Mouse (Mus musculus) layer of hippocampus, adult 2 months (tissue): ENCODE measurements around the gene Cntrl. TPM values are rescaled to one million over a fixed set of nuclear protein-coding genes. Genes with fewer than 3 reads are reported as not detected.

Source experiments
- DNase-seq, 2 experiments: peaks; one replicate each; pipeline ENCODE4 v3.0.0; 2022; ENCODE audit warnings: low spot score in 2 of 2
- H3K27ac ChIP-seq: fragments of 200-600 bp; 2 replicates; pipeline ENCODE4 v1.8.1; 2022
- H3K4me3 ChIP-seq: fragments of 200-600 bp; 2 replicates; pipeline ENCODE4 v1.8.1; 2022; ENCODE audit warnings: mild to moderate bottlenecking
- CTCF ChIP-seq: fragments of 200-600 bp; conservative IDR thresholded peaks from 2 replicates; pipeline ENCODE4 v1.8.1; 2022; ENCODE audit warnings: antibody characterized with exemption, mild to moderate bottlenecking, moderate library complexity
- total RNA-seq, 2 experiments: library from RNA; stranded (reverse); gene quantifications; 2 replicates each; pipeline ENCODE4 v1.2.3; 2021

The Cntrl gene
- total RNA-seq, 2 experiments from 2014 or later: 9.2 to 12.9 TPM

DNA sequence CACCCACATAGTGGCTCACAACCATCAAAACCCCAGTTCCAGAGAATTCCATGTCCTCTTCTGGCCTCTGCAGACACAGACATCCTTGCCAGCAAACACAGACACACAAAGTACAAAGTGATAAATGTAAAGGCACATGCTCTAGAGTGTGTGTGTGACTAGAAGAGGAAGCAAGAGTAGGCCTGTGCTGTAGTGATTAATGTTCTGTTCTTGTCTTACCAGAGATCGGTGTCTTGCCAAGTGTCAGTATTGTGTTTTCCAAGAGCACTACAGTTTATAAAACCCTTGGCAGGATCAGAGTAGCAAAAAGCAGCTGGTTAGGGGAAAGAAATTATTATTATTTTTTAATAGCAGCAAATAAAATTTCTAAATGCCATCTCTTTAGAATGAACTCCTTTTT lies 29.3 kb downstream of the Cntrl start:
- no peak for DNase-seq
- TF ChIP-seq CTCF: no peak
- H3K4me3 ChIP-seq: no peak overlapping the region

DNA sequence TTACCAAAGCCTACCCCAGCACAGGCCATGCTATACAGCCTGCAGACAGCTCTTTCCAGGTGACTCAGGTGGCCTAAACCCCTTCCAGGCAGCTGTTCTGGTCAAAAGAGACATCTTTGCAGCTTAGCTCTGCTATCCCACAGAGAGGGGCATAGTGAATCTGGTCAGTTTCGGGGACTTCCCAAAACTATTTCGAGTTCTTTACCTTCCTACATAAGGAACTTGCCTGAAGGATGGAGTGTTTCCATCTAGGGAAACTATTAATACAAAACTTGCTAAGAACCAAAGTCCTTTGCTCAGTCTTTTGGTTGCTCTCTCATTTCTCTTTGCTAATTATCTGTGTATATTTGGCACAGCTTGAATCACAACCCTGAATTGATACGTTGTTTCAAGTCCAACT lies 32.4 kb downstream of the Cntrl start:
- no peak for DNase-seq
- no peak overlapping the region for H3K4me3 ChIP-seq
- H3K27ac ChIP-seq: no peak overlapping the region
- no peak for TF ChIP-seq CTCF

More for the DNA sequence above, 29.3 kb downstream of the Cntrl start:
- H3K27ac ChIP-seq: no peak overlapping the region

DNA sequence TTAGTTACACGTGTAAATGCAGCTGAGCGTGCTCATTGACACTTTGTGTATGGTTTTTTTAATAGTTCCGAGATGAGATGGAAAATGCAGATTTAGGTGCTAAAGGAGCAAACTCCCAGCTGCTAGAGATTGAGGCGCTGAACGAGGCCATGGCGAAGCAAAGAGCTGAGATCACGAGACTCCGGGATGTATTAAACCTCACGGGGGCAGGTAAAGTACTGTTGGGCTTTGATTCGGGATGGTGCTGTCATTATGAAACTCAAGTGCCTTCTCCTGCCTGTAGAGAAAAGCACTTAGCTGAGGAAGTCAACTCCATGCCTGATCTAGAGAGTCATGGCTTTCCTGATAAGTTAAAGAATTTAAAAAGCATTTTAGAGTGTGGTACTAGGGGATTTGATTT lies 39.5 kb downstream of the Cntrl start:
- DNase-seq: no peak
- H3K4me3 ChIP-seq: no peak overlapping the region
- no peak for TF ChIP-seq CTCF

DNA sequence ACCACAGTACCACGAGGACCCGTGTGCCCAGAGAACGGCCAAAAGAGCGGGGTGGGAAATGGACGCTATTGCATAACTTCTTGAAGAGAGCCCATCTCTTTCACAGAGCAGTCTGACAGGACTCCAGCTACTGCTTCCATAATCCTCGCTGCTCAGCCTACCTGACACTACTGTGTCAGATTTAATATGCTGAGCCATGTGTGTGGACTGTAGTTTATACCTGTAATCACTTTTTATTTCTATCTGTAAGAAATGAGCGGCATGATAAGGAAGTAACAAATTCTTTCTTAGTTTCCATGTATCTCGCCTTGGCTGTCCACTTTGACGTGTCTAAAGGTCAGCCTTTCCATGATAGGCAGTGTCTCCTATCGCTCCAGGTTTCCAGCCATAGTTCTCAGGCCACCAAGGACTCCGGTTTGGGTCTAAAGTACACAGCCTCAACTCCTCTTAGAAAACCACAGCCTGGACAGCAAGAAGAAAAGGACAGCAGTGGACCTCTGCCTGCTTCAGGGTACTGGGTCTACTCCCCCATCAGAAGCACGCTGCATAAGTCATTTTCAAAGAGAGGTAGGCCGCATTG lies 42.1 kb downstream of the Cntrl start:
- DNase-seq: no peak
- TF ChIP-seq CTCF: no peak
- no peak overlapping the region for H3K27ac ChIP-seq

More for the DNA sequence above, 39.5 kb downstream of the Cntrl start:
- H3K27ac ChIP-seq: no peak overlapping the region

DNA sequence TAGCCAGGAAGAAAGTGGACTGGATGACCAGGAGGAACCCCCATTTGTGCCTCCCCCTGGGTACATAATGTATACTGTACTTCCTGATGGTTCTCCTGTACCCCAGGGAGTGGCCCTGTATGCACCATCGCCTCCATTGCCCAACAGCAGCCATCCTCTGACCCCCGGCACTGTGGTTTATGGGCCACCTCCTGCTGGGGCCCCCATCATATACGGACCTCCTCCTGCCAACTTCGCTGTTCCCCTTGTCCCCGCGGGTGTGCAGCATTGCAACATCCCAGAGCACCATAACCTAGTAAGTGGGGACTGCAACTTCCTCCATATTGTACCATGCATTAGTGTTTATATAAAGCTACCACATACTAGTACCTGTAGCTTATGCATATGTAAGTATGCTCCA lies 43.9 kb downstream of the Cntrl start:
- no peak for TF ChIP-seq CTCF
- Histone ChIP-seq H3K27ac (no peak overlapping the region), H3K4me3 (no peak overlapping the region)
- no peak for DNase-seq

More for the DNA sequence above, 42.1 kb downstream of the Cntrl start:
- no peak overlapping the region for H3K4me3 ChIP-seq

DNA sequence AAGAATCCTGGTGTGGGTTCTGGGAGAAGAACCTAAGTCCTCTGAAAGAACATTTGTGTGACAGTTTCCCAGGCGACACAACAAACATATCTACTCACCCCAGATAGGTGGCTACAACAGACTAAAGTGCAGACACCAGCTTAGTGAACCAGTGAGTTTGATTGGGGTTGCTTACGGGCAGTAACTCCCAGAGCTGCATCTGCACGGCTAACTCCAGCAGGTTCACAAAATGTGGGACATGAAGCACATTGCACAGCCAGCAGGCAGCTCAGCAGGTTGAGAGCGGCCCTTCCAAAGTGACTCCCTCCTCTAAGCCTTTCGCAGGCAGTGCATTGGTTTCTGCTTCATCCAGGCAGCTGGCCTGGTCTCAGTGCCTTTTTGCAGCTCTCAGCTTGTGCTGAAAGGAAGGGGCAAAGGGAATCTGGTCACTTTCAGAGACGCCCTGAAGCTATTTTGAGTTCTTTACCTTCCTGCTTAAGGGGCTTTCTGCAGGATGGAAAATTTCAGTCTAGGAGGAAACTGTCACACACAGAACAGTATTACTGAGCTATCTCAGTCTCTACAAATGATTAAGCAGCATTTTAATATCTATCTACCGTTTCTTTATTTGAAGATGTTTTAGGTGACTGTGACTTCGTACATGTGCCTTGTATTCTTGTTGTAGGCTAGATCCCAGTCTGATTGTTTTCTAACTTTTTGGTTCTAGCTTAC lies 44.7 kb downstream of the Cntrl start:
- no peak overlapping the region for H3K4me3 ChIP-seq
- H3K27ac ChIP-seq: no peak overlapping the region
- TF ChIP-seq CTCF: no peak
- DNase-seq: no peak

DNA sequence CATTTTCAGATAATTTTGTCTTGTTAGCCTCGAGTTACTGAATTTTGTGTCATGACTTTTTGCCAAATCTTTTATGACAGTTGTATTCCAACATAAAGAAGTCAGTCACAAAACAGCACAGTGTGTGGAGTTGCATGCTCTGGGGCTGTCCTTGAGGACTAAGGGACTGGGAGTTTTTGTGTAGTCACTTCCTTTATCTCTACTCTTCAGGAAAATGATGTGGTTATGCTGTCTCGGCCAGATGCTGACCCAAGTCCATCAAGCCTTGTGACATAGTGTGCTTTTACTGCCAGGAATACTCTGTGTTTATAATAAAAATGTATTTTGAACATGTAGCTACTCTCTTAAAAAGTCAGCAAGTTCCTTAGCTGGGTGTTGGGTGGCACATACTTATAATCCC lies 47.7 kb downstream of the Cntrl start:
- TF ChIP-seq CTCF: no peak
- H3K27ac ChIP-seq: no peak overlapping the region

DNA sequence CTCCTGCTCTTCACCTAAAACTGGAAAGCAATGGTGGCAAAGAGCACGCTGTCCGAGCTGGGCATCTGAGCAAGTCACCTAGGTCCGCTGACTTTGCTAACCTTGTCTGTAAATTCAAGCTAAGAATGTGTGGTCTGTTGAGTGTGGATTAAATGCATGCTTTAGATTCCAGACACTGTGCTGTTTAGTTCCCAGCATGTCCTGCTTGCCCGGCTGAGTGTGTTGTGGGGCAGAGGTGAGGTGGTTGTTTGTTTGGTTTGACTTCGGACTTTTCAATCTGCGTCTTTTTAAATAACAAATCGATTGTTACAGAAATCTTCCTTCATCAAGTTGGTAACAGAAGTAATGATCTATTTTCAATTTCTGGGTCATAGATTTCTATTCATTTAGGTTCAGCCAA lies 48.5 kb downstream of the Cntrl start:
- no peak overlapping the region for H3K27ac ChIP-seq
- no peak for DNase-seq
- TF ChIP-seq CTCF: no peak
- no peak overlapping the region for H3K4me3 ChIP-seq

More for the DNA sequence above, 47.7 kb downstream of the Cntrl start:
- no peak overlapping the region for H3K4me3 ChIP-seq
- DNase-seq: no peak

DNA sequence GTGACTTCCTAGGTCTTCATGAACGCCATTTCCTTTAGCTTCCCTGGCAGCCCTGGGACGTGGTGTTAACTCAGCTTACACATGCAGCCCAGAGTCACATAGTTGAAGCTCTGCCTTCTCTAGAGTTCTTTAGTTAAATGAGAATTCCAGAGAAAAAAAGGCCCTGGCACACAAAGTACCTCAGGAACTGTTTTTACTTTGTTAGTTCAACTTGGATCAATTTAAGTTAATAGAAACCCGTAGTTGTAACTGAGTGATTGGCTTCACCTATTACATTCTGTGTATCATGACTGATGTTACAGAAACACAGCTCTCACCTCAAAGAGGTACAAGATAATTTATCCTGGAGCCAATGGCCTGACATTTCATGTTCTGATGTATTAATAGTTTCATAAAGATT lies 49.1 kb downstream of the Cntrl start:
- H3K27ac ChIP-seq: no peak overlapping the region
- no peak overlapping the region for H3K4me3 ChIP-seq
- no peak for DNase-seq
- TF ChIP-seq CTCF: no peak

DNA sequence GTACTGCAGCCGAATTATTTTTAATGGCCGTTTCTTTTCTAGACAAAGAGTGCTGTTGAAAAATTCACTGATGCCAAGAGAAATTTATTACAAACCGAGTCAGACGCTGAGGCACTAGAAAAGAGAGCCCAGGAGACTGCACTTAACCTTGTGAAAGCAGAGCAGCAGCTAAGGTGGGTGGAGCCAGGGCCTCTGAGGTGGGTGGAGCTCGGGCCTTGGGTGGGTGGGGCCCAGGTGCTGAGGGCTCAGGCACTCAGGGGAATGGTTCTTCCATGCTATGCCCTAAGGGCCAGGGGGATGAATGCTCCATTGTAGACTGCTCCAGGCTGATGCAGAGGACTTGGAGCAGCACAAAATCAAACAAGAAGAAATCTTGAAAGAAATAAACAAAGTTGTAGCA lies 50.9 kb downstream of the Cntrl start:
- no peak for DNase-seq
- no peak overlapping the region for H3K4me3 ChIP-seq
- no peak overlapping the region for H3K27ac ChIP-seq
- TF ChIP-seq CTCF: no peak

DNA sequence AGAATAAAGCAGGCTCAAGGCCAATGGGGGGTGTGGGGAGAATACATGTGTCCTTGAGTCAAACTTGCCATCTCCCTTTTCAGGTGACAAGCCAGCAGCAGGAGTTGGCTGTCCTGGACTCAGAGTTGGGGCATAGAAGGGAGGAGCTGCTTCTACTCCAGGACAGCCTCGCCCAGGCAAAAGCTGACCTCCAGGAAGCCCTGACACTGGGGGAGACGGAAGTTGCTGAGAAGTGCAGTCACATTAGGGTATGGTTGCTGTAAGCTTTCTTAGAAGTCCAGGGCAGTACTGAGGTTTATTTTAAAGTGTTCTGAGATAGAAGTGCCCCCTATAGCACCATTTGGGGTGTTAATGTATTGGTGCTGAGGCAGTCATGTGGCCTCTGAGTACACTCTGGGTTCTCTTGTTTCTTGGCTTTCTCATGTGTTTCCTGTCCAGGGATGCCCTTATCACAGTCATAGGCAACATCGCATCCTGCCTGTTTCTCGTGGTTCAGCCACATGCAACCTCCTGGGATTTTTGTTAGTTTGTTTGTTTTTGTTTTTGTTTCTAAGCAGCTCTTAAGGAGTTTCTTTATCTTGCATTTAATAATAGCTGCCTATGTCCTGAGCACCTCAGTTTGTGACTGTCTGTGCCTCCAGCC lies 52.7 kb downstream of the Cntrl start:
- no peak overlapping the region for H3K27ac ChIP-seq
- TF ChIP-seq CTCF: no peak
- no peak for DNase-seq
- H3K4me3 ChIP-seq: no peak overlapping the region

DNA sequence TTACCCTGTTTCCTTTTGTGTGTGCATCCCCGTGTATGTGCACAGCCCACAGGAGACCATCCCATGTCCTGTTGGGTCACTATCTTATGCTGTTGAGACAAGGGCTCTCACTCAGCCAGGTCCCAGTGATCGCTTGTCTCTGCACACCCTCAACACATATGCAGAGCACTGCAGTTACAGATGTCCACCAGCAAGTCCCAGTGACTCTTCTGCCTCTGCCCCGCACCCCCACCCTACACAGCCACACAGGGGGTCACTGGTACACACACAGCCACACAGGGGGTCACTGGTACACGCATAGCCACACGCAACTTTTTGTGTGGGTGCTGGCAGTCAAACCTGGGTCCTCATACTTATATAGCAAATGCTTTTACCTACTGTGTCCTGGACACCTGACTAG lies 54.1 kb downstream of the Cntrl start:
- no peak overlapping the region for H3K27ac ChIP-seq
- DNase-seq: no peak
- TF ChIP-seq CTCF: no peak
- H3K4me3 ChIP-seq: no peak overlapping the region

DNA sequence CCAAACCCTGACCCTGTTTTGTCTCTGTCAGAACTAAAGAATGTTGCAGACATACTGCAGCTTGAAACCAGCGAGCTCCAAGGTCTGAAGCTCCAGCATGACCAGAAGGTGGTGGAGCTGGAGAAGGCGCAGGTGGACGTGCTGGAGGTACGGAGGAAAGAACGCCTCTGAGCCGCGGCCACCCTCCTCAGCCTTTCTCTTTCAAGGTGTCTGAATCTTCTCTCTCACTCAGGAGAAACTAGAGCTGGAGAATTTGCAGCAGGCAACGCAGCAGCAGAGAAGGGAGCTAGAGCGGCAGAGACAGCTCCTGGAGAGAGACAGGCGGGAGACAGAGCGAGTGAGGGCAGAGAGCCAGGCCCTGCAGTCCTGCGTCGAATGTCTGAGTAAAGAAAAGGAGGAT lies 56.1 kb downstream of the Cntrl start:
- no peak for TF ChIP-seq CTCF
- no peak overlapping the region for H3K27ac ChIP-seq
- no peak overlapping the region for H3K4me3 ChIP-seq
- DNase-seq: no peak

DNA sequence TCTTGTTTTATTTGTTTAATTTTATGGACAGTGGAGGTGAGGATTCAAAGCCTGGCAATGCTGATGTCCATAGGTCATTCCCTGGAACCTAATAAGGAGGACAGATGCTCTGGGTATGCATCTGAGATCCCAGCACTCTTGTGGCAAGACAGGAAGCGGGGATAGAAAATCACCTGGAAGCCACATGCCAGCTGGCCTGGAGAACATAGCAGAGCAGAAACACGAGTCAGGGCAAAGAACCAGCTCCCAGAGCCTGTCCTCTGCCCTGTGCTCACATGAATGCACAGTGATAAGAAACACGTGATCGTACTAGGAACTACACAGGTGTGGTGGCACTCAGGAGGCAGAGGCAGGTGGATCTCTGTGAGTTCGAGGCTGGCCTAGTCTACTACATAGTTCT lies 57.5 kb downstream of the Cntrl start:
- H3K27ac ChIP-seq: no peak overlapping the region
- DNase-seq: no peak
- TF ChIP-seq CTCF: no peak

More for the DNA sequence above, 57.5 kb downstream of the Cntrl start:
- no peak overlapping the region for H3K4me3 ChIP-seq
